Mouse (Mus musculus) heart, embryonic 15.5 days (tissue): ENCODE data around the gene Fhad1. TPM values are rescaled to one million over a fixed set of nuclear protein-coding genes. Genes with fewer than 3 reads are reported as not detected.
"Not testable (repeated sequence)": the region's sequence is repeated elsewhere in the genome, so short reads cannot be mapped to it uniquely, and the experiment has no call there.

Source experiments
- ATAC-seq: fragments of 200-750 bp; cut with Nextera tagmentation; replicated peaks from 2 replicates; pipeline ENCODE4 v1.8.0; 2017; ENCODE audit warnings: low read depth, moderate TSS enrichment; ENCODE audit not compliant: insufficient number of reproducible peaks, insufficient read depth, low FRiP score
- H3K27ac ChIP-seq: fragments of 300-500 bp; sonication (generic); 2 replicates; pipeline ENCODE4 v1.5.1; 2015; ENCODE audit warnings: mild to moderate bottlenecking, inconsistent platforms
- H3K27me3 ChIP-seq: fragments of 300-500 bp; sonication (generic); 2 replicates; pipeline ENCODE4 v1.6.1; 2015; ENCODE audit warnings: inconsistent platforms
- H3K36me3 ChIP-seq: fragments of 300-500 bp; sonication (generic); 2 replicates; pipeline ENCODE4 v1.6.1; 2015; ENCODE audit warnings: mild to moderate bottlenecking, inconsistent platforms
- H3K4me1 ChIP-seq: fragments of 300-500 bp; sonication (generic); replicated peaks from 2 replicates; pipeline ENCODE4 v1.6.1; 2015; ENCODE audit warnings: inconsistent platforms
- H3K4me2 ChIP-seq: fragments of 300-500 bp; sonication (generic); 2 replicates; pipeline ENCODE4 v1.6.1; 2015; ENCODE audit warnings: inconsistent platforms, mild to moderate bottlenecking, moderate library complexity
- H3K4me3 ChIP-seq: fragments of 300-500 bp; sonication (generic); 2 replicates; pipeline ENCODE4 v1.5.1; 2015; ENCODE audit warnings: mild to moderate bottlenecking, inconsistent platforms
- H3K9ac ChIP-seq: fragments of 300-500 bp; sonication (generic); 2 replicates; pipeline ENCODE4 v1.6.1; 2015; ENCODE audit warnings: mild to moderate bottlenecking, inconsistent platforms
- H3K9me3 ChIP-seq: fragments of 300-500 bp; sonication (generic); replicated peaks from 2 replicates; pipeline ENCODE4 v1.6.1; 2016; ENCODE audit warnings: inconsistent platforms
- WGBS: fragments of 180-500 bp; shearing (Covaris S2); methylation state at CpG from one replicate; pipeline ENCODE4 v1.1.7; 2015; ENCODE audit warnings: mixed read lengths; 5-methylcytosine and 5-hydroxymethylcytosine counted together
- polyA plus RNA-seq: library from polyadenylated mRNA; unstranded; fragments of >200 nt; fragmentation: Nextera tagmentation; extraction: Ambion mirVana; gene quantifications from 2 replicates; pipeline ENCODE4 v1.2.1, GENCODE M21; 2015

The Fhad1 gene
- polyA plus RNA-seq, 1 experiment from 2014 or later, result 2.7 TPM

GRCm38 (mm10) chr4:142053661-142054448 is 39.0 kb upstream of the Fhad1 start:
- Histone ChIP-seq H3K9ac (no peak overlapping the region), H3K4me1 (peaks cover 52% of the 10 kb centered on the region), H3K9me3 (no peaks in the 10 kb centered on the region), H3K27me3 (no peaks in the 10 kb centered on the region), H3K4me2 (no peak overlapping the region), H3K36me3 (no peaks in the 10 kb centered on the region), H3K4me3 (no peak overlapping the region), H3K27ac (peak overlapping the region; percentile 77)
- no peak for ATAC-seq
- 41% methylated on average over 9 of the region's 9 CpGs for WGBS

GRCm38 (mm10) chr4:142053261-142053660 is 38.4 kb upstream of the Fhad1 start:
- Histone ChIP-seq H3K9me3 (no peaks in the 10 kb centered on the region), H3K27me3 (no peaks in the 10 kb centered on the region), H3K27ac (peak overlapping the region; percentile 77), H3K4me2 (no peak overlapping the region), H3K9ac (no peak overlapping the region), H3K4me1 (peaks cover 54% of the 10 kb centered on the region), H3K36me3 (no peaks in the 10 kb centered on the region), H3K4me3 (no peak overlapping the region)
- ATAC-seq, result no peak
- 49% methylated on average over 4 of the region's 4 CpGs for WGBS

GRCm38 (mm10) chr4:142052391-142053132 is 37.7 kb upstream of the Fhad1 start:
- Histone ChIP-seq H3K36me3 (no peaks in the 10 kb centered on the region), H3K9me3 (no peaks in the 10 kb centered on the region), H3K9ac (no peak overlapping the region), H3K27me3 (no peaks in the 10 kb centered on the region), H3K4me2 (no peak overlapping the region), H3K4me1 (peaks cover 54% of the 10 kb centered on the region), H3K4me3 (no peak overlapping the region), H3K27ac (no peak overlapping the region)
- ATAC-seq, result no peak
- 40% methylated on average over 21 of the region's 22 CpGs for WGBS

GRCm38 (mm10) chr4:142051883-142052282 is 37.0 kb upstream of the Fhad1 start:
- H3K27ac ChIP-seq, H3K4me3 ChIP-seq, H3K4me2 ChIP-seq, ATAC-seq, H3K9me3 ChIP-seq, H3K36me3 ChIP-seq, H3K27me3 ChIP-seq, H3K9ac ChIP-seq: not testable (repeated sequence)
- 83% methylated on average over 6 of the region's 6 CpGs for WGBS
- peaks cover 52% of the 10 kb centered on the region for H3K4me1 ChIP-seq

- Histone ChIP-seq H3K4me1 (peaks cover 53% of the 10 kb centered on the region), H3K4me2 (no peak overlapping the region), H3K27me3 (no peaks in the 10 kb centered on the region), H3K9ac (no peak overlapping the region), H3K27ac (no peak overlapping the region), H3K36me3 (no peaks in the 10 kb centered on the region), H3K4me3 (no peak overlapping the region), H3K9me3 (no peaks in the 10 kb centered on the region)
- ATAC-seq, result no peak
- WGBS, result 92% methylated on average over 5 of the region's 5 CpGs
Measured at GRCm38 (mm10) chr4:142049963-142050362, 35.1 kb upstream of the Fhad1 start.

- WGBS, result 37% methylated on average over 8 of the region's 8 CpGs
- Histone ChIP-seq H3K4me2 (no peak overlapping the region), H3K9ac (no peak overlapping the region), H3K36me3 (no peaks in the 10 kb centered on the region), H3K27ac (no peak overlapping the region), H3K9me3 (no peaks in the 10 kb centered on the region), H3K4me1 (peaks cover 52% of the 10 kb centered on the region), H3K4me3 (no peak overlapping the region), H3K27me3 (no peaks in the 10 kb centered on the region)
- ATAC-seq, result no peak
Measured at GRCm38 (mm10) chr4:142048391-142048790, 33.5 kb upstream of the Fhad1 start.

GRCm38 (mm10) chr4:142047005-142047404 is 32.1 kb upstream of the Fhad1 start:
- Histone ChIP-seq H3K4me2 (no peak overlapping the region), H3K27ac (no peak overlapping the region), H3K9ac (no peak overlapping the region), H3K4me3 (no peak overlapping the region), H3K9me3 (no peaks in the 10 kb centered on the region), H3K27me3 (no peaks in the 10 kb centered on the region), H3K4me1 (peaks cover 50% of the 10 kb centered on the region), H3K36me3 (no peaks in the 10 kb centered on the region)
- WGBS, result 86% methylated on average over 5 of the region's 5 CpGs
- no peak for ATAC-seq

- no peak for ATAC-seq
- Histone ChIP-seq H3K9me3 (no peaks in the 10 kb centered on the region), H3K27ac (no peak overlapping the region), H3K4me1 (peaks cover 54% of the 10 kb centered on the region), H3K4me2 (no peak overlapping the region), H3K9ac (no peak overlapping the region), H3K4me3 (no peak overlapping the region), H3K36me3 (no peaks in the 10 kb centered on the region), H3K27me3 (no peaks in the 10 kb centered on the region)
- 80% methylated on average over 7 of the region's 7 CpGs for WGBS
Measured at GRCm38 (mm10) chr4:142046496-142046895, 31.6 kb upstream of the Fhad1 start.

- ATAC-seq, result no peak
- H3K27me3 ChIP-seq, result no peaks in the 10 kb centered on the region
- no peak overlapping the region for H3K4me3 ChIP-seq
- H3K36me3 ChIP-seq, result no peaks in the 10 kb centered on the region
- no peak overlapping the region for H3K27ac ChIP-seq
- H3K9me3 ChIP-seq, result no peaks in the 10 kb centered on the region
- H3K9ac ChIP-seq, result no peak overlapping the region
- WGBS, result 70% methylated on average over 14 of the region's 14 CpGs
- no peak overlapping the region for H3K4me2 ChIP-seq
- H3K4me1 ChIP-seq, result peaks cover 61% of the 10 kb centered on the region
Measured at GRCm38 (mm10) chr4:142045595-142046163, 30.8 kb upstream of the Fhad1 start.

- WGBS, result 42% methylated on average over 12 of the region's 12 CpGs
- ATAC-seq, result peak; percentile 20; the same call in 1 of the 2 replicates
- no peaks in the 10 kb centered on the region for H3K27me3 ChIP-seq
- H3K36me3 ChIP-seq, result no peaks in the 10 kb centered on the region
- no peak overlapping the region for H3K9ac ChIP-seq
- H3K4me1 ChIP-seq, result peaks cover 73% of the 10 kb centered on the region
- no peak overlapping the region for H3K4me2 ChIP-seq
- peak overlapping the region; percentile 23 for H3K27ac ChIP-seq
- no peaks in the 10 kb centered on the region for H3K9me3 ChIP-seq
- H3K4me3 ChIP-seq, result no peak overlapping the region
Measured at GRCm38 (mm10) chr4:142044452-142044851, 29.6 kb upstream of the Fhad1 start.

- no peaks in the 10 kb centered on the region for H3K27me3 ChIP-seq
- no peak overlapping the region for H3K4me3 ChIP-seq
- peak; percentile 80 for ATAC-seq
- peak overlapping the region; percentile 95 for H3K27ac ChIP-seq
- 0 out of 2 replicates have a peak overlapping the region, but pooled peaks have one; percentile 16 for H3K9ac ChIP-seq
- no peaks in the 10 kb centered on the region for H3K9me3 ChIP-seq
- H3K4me1 ChIP-seq, result peaks cover 55% of the 10 kb centered on the region
- WGBS, result 43% methylated on average over 9 of the region's 9 CpGs
- H3K36me3 ChIP-seq, result peaks cover 16% of the 10 kb centered on the region; the same call in 1 of the 2 replicates
- H3K4me2 ChIP-seq, result no peak overlapping the region
Measured at GRCm38 (mm10) chr4:142039662-142040353, 24.9 kb upstream of the Fhad1 start.
